Mouse (Mus musculus) ES-Bruce4 (cell line): Measurements from ENCODE around the gene Cntf.

Experiments used
- CTCF ChIP-seq: IDR thresholded peaks from one replicate; pipeline ENCODE4 v1.8.1; 2011; ENCODE audit warnings: low read depth, low read length
- POLR2A ChIP-seq: IDR thresholded peaks from one replicate; pipeline ENCODE4 v1.8.1; 2011; ENCODE audit warnings: low read length; ENCODE audit not compliant: insufficient read depth

GRCm38 (mm10) chr19:12805730-12806129 is 40.3 kb upstream of the Cntf start:
- TF ChIP-seq POLR2A, result no peak
- TF ChIP-seq CTCF, result no peak
